Mouse (Mus musculus): ENCODE data around the gene Tex46.

- TF ChIP-seq CTCF (IDR thresholded peaks at IDR 0.05; ENCODE audit: low read depth, low read length), result no peak
- TF ChIP-seq TAL1 (conservative IDR thresholded peaks at IDR 0.05; ENCODE audit: low read depth, low read length), result no peak
- no peak for TF ChIP-seq GATA1 (IDR thresholded peaks at IDR 0.05; ENCODE audit: borderline replicate concordance, low read length)
Observed at GRCm38 (mm10) chr4:136652528-136652910, 42.3 kb downstream of the Tex46 start.
